Mouse (Mus musculus) heart, embryonic 15.5 days (tissue): ENCODE results near the gene Tmx2. TPM values are rescaled to one million over a fixed set of nuclear protein-coding genes. Genes with fewer than 3 reads are reported as not detected.
A peak's percentile ranks its signal among the peaks of the same experiment; 100 is the strongest.
"Not testable (repeated sequence)": the region's sequence is repeated elsewhere in the genome, so short reads cannot be mapped to it uniquely, and the experiment has no call there.

Experiments
- ATAC-seq: fragments of 200-750 bp; cut with Nextera tagmentation; replicated peaks from 2 replicates; pipeline ENCODE4 v1.8.0; 2017; ENCODE audit warnings: low read depth, moderate TSS enrichment; ENCODE audit not compliant: insufficient number of reproducible peaks, insufficient read depth, low FRiP score
- H3K27ac ChIP-seq: fragments of 300-500 bp; sonication (generic); 2 replicates; pipeline ENCODE4 v1.5.1; 2015; ENCODE audit warnings: mild to moderate bottlenecking, inconsistent platforms
- H3K27me3 ChIP-seq: fragments of 300-500 bp; sonication (generic); 2 replicates; pipeline ENCODE4 v1.6.1; 2015; ENCODE audit warnings: inconsistent platforms
- H3K36me3 ChIP-seq: fragments of 300-500 bp; sonication (generic); 2 replicates; pipeline ENCODE4 v1.6.1; 2015; ENCODE audit warnings: mild to moderate bottlenecking, inconsistent platforms
- H3K4me1 ChIP-seq: fragments of 300-500 bp; sonication (generic); replicated peaks from 2 replicates; pipeline ENCODE4 v1.6.1; 2015; ENCODE audit warnings: inconsistent platforms
- H3K4me2 ChIP-seq: fragments of 300-500 bp; sonication (generic); 2 replicates; pipeline ENCODE4 v1.6.1; 2015; ENCODE audit warnings: inconsistent platforms, mild to moderate bottlenecking, moderate library complexity
- H3K4me3 ChIP-seq: fragments of 300-500 bp; sonication (generic); 2 replicates; pipeline ENCODE4 v1.5.1; 2015; ENCODE audit warnings: mild to moderate bottlenecking, inconsistent platforms
- H3K9ac ChIP-seq: fragments of 300-500 bp; sonication (generic); 2 replicates; pipeline ENCODE4 v1.6.1; 2015; ENCODE audit warnings: mild to moderate bottlenecking, inconsistent platforms
- H3K9me3 ChIP-seq: fragments of 300-500 bp; sonication (generic); replicated peaks from 2 replicates; pipeline ENCODE4 v1.6.1; 2016; ENCODE audit warnings: inconsistent platforms
- WGBS: fragments of 180-500 bp; shearing (Covaris S2); methylation state at CpG from one replicate; pipeline ENCODE4 v1.1.7; 2015; ENCODE audit warnings: mixed read lengths; 5-methylcytosine and 5-hydroxymethylcytosine counted together
- polyA plus RNA-seq: library from polyadenylated mRNA; unstranded; fragments of >200 nt; fragmentation: Nextera tagmentation; extraction: Ambion mirVana; gene quantifications from 2 replicates; pipeline ENCODE4 v1.2.1, GENCODE M21; 2015

The Tmx2 gene
- polyA plus RNA-seq, 1 experiment from 2014 or later, result 158 TPM

DNA sequence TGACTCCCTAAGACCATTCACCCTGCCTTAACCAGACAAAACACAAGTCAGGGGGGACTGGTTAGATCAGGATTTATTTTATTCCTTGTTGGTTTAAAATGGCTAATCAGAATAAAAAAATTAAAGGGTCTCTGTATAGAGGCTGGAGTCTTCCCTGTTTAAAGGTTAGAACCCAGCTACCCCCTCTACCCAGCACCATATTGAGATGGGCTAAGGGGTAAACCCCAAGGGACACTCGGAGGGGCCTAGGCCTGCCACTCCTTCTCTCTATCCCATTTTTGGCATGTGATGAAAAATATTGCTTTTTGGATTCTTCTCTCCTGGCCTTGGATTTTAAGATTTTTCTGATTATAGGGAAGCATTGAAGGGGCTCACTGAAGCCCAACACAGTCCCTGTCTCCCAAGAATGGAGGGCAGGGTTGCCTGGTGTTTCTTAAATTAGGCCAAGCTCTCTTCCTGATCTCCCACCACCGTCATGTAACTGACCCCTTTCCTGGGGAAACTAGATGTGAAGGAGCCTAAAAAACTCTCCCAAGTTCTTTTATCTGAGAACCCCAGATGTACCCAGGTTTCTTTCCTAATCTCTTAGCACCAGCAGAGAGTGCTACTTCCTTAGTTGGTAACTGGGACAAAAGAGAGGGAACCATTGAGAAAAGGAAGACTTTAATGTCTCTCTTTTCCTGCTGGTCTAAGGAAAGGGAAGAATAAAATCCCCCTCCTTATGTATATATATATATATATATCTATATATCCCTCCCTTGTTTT is 9.3 kb upstream of the Tmx2 start:
- 73% methylated on average over 2 of the region's 2 CpGs for WGBS
- no peaks in the 10 kb centered on the region for H3K27me3 ChIP-seq
- no peak overlapping the region for H3K27ac ChIP-seq
- H3K9ac ChIP-seq, result no peak overlapping the region
- H3K9me3 ChIP-seq, result no peaks in the 10 kb centered on the region
- ATAC-seq, result no peak
- H3K36me3 ChIP-seq, result peaks cover 77% of the 10 kb centered on the region
- no peak overlapping the region for H3K4me3 ChIP-seq
- H3K4me2 ChIP-seq, result no peak overlapping the region
- H3K4me1 ChIP-seq, result no peaks in the 10 kb centered on the region

DNA sequence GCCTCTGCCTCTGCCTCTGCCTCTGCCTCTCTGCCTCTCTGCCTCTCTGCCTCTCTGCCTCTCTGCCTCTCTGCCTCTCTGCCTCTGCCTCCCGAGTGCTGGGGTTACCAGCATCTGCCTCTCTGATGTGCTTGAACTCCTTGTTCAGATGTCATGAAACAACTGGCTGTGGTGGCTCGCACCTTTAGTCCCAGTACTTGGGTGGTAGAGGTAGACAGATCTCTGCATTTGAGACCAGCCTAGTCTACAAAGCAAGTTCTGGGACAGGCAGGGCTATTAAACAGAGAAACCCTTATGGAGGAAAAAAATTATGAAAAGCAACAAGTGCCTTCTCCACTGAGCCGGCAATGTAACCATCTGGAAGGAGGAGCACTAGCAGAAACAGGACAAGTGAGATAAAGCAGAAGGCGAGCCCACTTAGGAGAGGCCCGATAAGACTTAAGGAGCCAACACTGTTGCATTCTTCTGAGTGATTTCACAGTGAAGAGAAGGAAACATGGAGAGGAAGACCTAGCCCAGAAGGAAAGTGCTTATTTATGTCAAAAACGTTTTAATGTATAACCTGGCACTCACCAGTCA is 3.8 kb upstream of the Tmx2 start:
- Histone ChIP-seq H3K36me3 (peaks cover 27% of the 10 kb centered on the region), H3K9me3 (no peaks in the 10 kb centered on the region), H3K27me3 (no peaks in the 10 kb centered on the region), H3K4me2 (no peak overlapping the region), H3K27ac (no peak overlapping the region; the same call in 1 of the 2 replicates), H3K4me3 (no peak overlapping the region), H3K4me1 (peaks cover 11% of the 10 kb centered on the region), H3K9ac (no peak overlapping the region)
- WGBS, result 30% methylated on average over 6 of the region's 6 CpGs
- no peak for ATAC-seq

DNA sequence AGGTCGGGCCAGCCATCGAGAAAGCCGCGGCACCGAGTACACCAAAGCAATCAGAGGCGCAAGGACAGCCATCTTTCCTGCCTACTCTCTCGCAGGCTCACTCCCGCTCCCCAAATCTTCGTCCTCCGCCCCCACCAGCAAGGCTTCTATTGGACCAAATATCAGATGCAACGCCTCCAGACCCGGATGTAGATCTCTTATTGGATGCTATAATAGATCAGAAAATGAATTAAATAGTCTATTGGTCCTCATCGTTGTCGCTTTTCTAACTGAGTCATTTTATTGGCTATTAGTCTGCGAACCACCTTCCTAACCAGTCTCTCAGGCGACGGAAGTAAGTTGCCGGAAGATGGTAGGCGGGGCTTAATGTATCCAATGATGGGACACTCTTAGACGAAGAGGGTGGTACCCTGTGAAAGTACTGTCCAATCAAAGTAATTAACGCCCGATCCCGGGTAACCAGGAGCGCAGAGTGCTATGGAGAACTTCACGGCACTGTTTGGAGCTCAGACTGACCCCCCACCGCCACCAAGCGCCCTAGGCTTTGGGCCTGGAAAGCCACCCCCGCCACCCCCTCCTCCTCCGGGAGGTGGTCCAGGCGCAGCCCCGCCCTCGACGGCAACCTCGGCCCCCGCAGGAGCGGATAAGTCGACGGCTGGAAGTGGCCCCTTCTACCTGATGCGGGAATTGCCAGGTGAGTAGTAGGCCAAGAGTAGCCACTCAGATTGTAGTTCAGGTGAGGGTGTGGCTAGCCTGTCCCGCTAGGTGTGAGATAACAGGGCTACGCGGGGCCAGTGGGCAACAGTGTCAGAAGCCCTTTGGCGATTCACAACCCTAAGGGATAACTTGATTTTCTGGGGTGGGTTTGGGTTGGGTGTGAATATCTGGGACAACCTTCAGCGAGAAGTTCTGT is 716 bp downstream of the Tmx2 start, which contains the start of the genes Gm28635 and Med19:
Gene Gm28635, minus strand, starts transcription at position 74 of the 913 bp plus-strand sequence.
Gene Med19, plus strand, starts transcription at position 435 of the 913 bp plus-strand sequence.
- under 1% methylated on average over 44 of the region's 44 CpGs for WGBS
- peaks cover 29% of the 10 kb centered on the region for H3K36me3 ChIP-seq
- H3K9ac ChIP-seq, result peak within 1 kb of the TSS; percentile 91
- H3K4me1 ChIP-seq, result peaks cover 27% of the 10 kb centered on the region
- peak within 1 kb of the TSS; percentile 85 for H3K4me2 ChIP-seq
- peak within 1 kb of the TSS; percentile 99 for H3K4me3 ChIP-seq
- no peaks in the 10 kb centered on the region for H3K27me3 ChIP-seq
- H3K9me3 ChIP-seq, result no peaks in the 10 kb centered on the region
- ATAC-seq, result peak; percentile 99
- peak within 1 kb of the TSS; percentile 78 for H3K27ac ChIP-seq

DNA sequence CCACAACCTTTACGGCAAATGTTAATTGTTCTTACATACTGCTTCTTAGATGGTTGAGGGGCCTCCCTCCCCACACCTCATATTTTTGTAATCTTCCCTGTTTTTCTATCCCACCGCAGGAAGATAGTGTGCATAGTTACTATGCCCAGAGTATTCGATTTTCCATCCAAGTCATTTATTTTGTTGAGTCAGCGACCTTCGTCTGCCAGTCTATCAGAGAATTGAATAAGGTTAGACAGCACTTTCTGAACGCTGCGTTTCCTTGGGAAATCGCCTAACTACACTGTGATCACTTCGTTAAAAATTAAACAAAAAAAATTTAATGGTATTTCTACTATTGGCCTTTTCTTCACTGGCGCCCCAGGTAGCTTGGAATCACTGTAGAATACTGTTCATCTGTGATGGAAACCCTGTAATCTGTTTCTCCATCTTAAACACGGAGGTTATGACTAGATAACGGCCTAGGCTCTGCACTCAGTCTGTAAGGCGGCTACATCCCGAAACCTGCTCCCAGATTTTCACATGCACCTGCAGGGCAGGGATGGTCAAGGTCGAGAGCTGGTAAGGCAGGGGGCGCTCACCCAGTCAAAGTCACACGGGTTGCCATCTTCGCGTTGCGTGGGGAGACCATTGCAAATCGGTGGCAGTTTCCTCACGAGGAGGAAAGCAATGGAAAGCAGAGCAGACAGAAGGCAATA is 1.5 kb downstream of the Tmx2 start:
- peak overlapping the region; percentile 99 for H3K4me3 ChIP-seq
- peak overlapping the region; percentile 69 for H3K9ac ChIP-seq
- ATAC-seq, result peak; percentile 51
- H3K27me3 ChIP-seq, result no peaks in the 10 kb centered on the region
- H3K27ac ChIP-seq, result peak overlapping the region; percentile 78
- peaks cover 22% of the 10 kb centered on the region for H3K4me1 ChIP-seq
- H3K9me3 ChIP-seq, result no peaks in the 10 kb centered on the region
- peaks cover 37% of the 10 kb centered on the region for H3K36me3 ChIP-seq
- WGBS, result 6% methylated on average over 22 of the region's 22 CpGs
- peak overlapping the region; percentile 71 for H3K4me2 ChIP-seq

DNA sequence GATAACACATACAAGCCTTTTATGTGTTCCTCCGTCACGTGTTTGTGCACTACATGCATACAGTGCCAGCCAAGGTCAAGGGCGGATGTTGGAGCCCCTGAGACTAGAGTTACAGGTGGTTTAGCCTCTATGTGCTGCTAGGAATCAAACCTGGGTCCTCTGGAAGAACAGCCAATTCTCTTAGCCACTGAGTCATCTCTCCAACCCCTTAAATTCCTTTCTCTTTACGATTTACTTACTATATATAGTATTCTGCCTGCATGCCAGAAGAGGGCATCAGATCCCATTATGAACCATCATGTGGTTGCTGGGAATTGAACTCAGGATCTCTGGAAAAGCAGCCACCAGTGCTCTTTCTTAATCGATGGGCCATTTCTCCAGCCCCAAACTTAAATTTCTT is 7.4 kb downstream of the Tmx2 start:
- H3K9me3 ChIP-seq, H3K9ac ChIP-seq, H3K4me3 ChIP-seq, H3K27me3 ChIP-seq, ATAC-seq: not testable (repeated sequence)
- peak overlapping the region; percentile 79; the same call in 1 of the 2 replicates for H3K4me2 ChIP-seq
- H3K4me1 ChIP-seq, result peaks cover 22% of the 10 kb centered on the region
- 54% methylated on average over 4 of the region's 5 CpGs for WGBS
- H3K36me3 ChIP-seq, result peaks cover 47% of the 10 kb centered on the region
- H3K27ac ChIP-seq, result peak overlapping the region; percentile 92

DNA sequence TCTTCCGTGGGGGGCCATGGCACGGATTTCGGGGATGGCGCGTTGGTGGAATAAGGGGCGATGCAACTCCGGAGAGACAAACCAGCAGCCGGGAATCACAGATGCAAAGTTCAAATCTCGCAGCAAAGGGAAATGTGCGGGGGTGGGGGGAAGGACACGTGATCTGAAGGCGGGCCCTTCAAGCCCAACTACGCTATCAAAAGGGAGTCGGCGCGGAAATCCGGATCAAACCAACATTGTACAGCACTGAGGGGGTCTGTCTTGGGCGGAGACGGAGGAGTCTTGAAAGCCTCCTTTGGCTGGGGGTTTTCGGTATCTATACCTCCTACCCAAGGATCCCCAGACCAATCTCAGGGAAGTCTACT is 8.4 kb downstream of the Tmx2 start, which contains the start of gene Selenoh:
Gene Selenoh, minus strand, starts transcription at position 202 of the 365 bp plus-strand sequence.
- peaks cover 14% of the 10 kb centered on the region for H3K4me1 ChIP-seq
- 0% methylated on average over 20 of the region's 20 CpGs for WGBS
- H3K4me3 ChIP-seq, result peak within 1 kb of the TSS; percentile 97
- no peaks in the 10 kb centered on the region for H3K9me3 ChIP-seq
- ATAC-seq, result peak; percentile 92
- peak within 1 kb of the TSS; percentile 92 for H3K27ac ChIP-seq
- H3K36me3 ChIP-seq, result peaks cover 38% of the 10 kb centered on the region
- H3K27me3 ChIP-seq, result no peaks in the 10 kb centered on the region
- peak within 1 kb of the TSS; percentile 79 for H3K4me2 ChIP-seq
- peak within 1 kb of the TSS; percentile 96 for H3K9ac ChIP-seq

DNA sequence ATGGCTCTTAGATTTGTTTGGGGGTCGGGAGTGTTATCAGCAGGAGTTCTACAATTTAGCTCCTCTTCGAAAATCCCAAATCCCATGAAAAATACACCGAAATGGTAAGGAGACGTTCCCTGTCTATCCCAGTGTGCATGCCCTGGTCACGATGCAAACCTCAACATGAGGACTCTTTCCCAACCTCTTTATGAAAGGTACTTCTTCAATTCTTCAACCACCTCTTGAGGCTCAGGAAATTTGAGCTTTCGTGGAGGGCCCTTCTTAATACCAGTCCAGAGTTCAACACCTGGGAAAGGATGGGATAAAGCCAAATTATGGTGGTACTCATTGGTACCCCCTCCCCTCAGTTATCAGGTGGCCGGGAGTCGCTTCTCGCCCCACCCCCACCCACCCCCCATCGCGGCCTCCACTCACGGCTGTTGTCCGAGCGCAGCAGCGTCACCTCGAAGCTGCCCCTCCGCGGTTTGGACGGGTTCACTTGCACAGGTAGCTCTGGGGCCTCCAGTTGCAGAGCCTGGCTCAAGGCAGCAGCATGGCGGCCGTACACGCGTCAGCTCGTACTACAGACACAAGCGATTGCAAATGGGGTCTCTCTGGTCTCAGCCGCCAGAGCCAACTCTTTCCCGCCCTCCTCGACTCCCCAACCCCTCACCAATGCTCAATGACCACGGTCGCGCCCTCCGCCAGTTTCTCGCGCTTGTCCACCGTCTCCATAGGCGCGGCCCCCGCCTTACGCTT is 8.9 kb downstream of the Tmx2 start:
- peak overlapping the region; percentile 97 for H3K4me3 ChIP-seq
- H3K27ac ChIP-seq, result peak overlapping the region; percentile 92
- peak overlapping the region; percentile 96 for H3K9ac ChIP-seq
- no peaks in the 10 kb centered on the region for H3K27me3 ChIP-seq
- peaks cover 14% of the 10 kb centered on the region for H3K4me1 ChIP-seq
- peaks cover 33% of the 10 kb centered on the region for H3K36me3 ChIP-seq
- peak; percentile 63 for ATAC-seq
- H3K4me2 ChIP-seq, result peak overlapping the region; percentile 79
- no peaks in the 10 kb centered on the region for H3K9me3 ChIP-seq
- 4% methylated on average over 39 of the region's 39 CpGs for WGBS

DNA sequence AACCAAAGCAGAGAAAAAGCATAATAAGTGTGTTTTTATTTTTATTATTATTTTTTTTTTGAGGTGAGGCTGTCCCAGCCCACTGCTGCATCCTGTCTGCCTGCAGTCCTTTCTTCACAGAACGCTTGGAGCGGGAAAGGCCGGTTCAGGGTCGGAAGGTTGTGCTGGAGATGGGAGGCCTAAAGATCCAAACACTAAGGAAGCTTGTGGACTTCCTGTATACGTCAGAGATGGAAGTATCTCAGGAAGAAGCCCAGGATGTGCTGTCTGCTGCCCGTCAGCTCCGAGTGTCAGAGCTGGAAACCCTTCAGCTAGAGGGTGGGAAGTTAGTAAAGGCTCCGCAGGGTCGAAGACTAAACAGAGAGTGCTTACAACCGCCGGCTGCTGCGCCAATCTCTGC is 12.9 kb downstream of the Tmx2 start:
- no peak overlapping the region for H3K4me3 ChIP-seq

DNA sequence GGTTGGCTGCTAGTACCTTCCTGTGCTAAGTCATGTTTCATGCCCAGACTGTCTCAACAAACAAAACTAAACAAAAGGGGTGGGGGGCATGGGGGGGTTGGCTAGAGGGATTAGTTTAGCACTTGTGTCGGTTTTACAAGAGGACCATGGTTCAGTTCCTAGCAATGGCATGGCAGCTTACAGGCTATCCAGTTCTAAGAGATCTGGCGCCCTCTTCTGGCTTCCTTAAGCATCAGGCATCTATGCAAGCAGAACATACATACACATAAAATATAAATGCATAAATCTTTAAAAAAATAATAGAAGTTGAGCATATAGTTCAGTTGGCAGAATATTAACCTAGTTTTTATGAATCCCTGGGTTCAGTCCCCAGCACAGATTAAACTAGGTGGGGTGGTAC is 16.1 kb downstream of the Tmx2 start:
- 25% methylated on average over 2 of the region's 2 CpGs for WGBS
- no peak for ATAC-seq
- H3K9me3 ChIP-seq, result no peaks in the 10 kb centered on the region
- H3K4me2 ChIP-seq, result no peak overlapping the region
- H3K4me3 ChIP-seq, result no peak overlapping the region
- no peak overlapping the region for H3K27ac ChIP-seq
- H3K9ac ChIP-seq, result no peak overlapping the region
- H3K27me3 ChIP-seq, result no peaks in the 10 kb centered on the region
- H3K36me3 ChIP-seq, result no peaks in the 10 kb centered on the region
- 0 out of 2 replicates have a peak, but pooled peaks cover 3% of the 10 kb centered on the region for H3K4me1 ChIP-seq

More for the DNA sequence above, 12.9 kb downstream of the Tmx2 start:
- H3K4me1 ChIP-seq, result peaks cover 13% of the 10 kb centered on the region
- no peak for ATAC-seq
- 53% methylated on average over 12 of the region's 12 CpGs for WGBS
- no peak overlapping the region for H3K4me2 ChIP-seq
- H3K27me3 ChIP-seq, result no peaks in the 10 kb centered on the region
- no peaks in the 10 kb centered on the region for H3K9me3 ChIP-seq
- peak overlapping the region; percentile 58 for H3K27ac ChIP-seq
- H3K9ac ChIP-seq, result no peak overlapping the region
- H3K36me3 ChIP-seq, result peaks cover 8% of the 10 kb centered on the region; the same call in 1 of the 2 replicates

DNA sequence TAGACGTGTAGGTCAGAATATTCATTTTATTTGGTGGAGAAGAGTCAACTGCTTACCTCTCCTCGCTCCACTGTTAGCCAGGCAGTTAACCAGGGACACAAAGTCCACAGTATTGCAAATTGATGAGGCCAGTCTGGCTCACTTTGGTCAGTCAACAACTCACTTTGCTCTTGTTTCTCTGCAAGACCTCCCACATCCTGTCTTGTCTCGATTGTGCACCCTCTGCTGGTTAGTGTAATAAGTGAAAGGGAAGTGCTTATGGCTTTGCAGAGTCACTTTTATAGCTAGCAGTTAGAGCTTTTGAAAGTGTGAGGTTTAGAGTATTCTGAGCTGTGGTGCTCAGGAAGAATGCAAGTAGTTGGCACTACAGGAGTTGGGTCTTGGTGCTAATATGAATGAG is 18.7 kb downstream of the Tmx2 start:
- Histone ChIP-seq H3K9ac (no peak overlapping the region), H3K4me1 (no peaks in the 10 kb centered on the region), H3K4me3 (no peak overlapping the region), H3K27ac (no peak overlapping the region), H3K9me3 (no peaks in the 10 kb centered on the region), H3K4me2 (no peak overlapping the region), H3K36me3 (no peaks in the 10 kb centered on the region), H3K27me3 (no peaks in the 10 kb centered on the region)
- no peak for ATAC-seq
- 60% methylated on average over 3 of the region's 3 CpGs for WGBS
